Mouse (Mus musculus) thymus, adult 2 months (tissue): ENCODE data around the gene Nell2.

Experiments
- CTCF ChIP-seq: fragments of 200-500 bp; IDR thresholded peaks from 2 replicates; pipeline ENCODE4 v1.5.1; 2012; ENCODE audit warnings: mild to moderate bottlenecking, control low read depth, low read length, moderate library complexity, borderline replicate concordance; ENCODE audit not compliant: control insufficient read depth, poor library complexity, insufficient read depth; ENCODE audit errors: extremely low read depth
- POLR2A ChIP-seq: fragments of 200-500 bp; IDR thresholded peaks from 2 replicates; pipeline ENCODE4 v1.6.1; 2012; ENCODE audit warnings: mild to moderate bottlenecking, low read length, control low read depth, moderate library complexity; ENCODE audit not compliant: control insufficient read depth, poor library complexity, insufficient read depth; ENCODE audit errors: extremely low read depth

- TF ChIP-seq CTCF (no peak), POLR2A (no peak)
Measured at GRCm38 (mm10) chr15:95241161-95241560, 287.2 kb downstream of the Nell2 start.
